9 mouse cellular contexts compared by ENCODE assay signal in genomic region chr11:44696539-44697201, GRCm38 (mm10).
A peak's percentile ranks its signal among the peaks of the same experiment; 100 is the strongest.
DNase-seq lines count a peak whose midpoint lies in the region; ATAC-seq and TF ChIP-seq lines count a peak whose summit lies in the region.
"Had no signal": no experiment of that assay in that cellular context is flagged by ENCODE, and none has a peak within 500 bp of the region (broad histone marks: within the 10 kb centered on the region; RNA-seq: fewer than 3 reads in every experiment).

No protein-coding gene starts in this region.

- 21% methylated on average over 16 of the region's 16 CpGs for WGBS in liver, embryonic 11.5 days
- 29% methylated on average over 16 of the region's 16 CpGs for WGBS in liver, postnatal 0 days (ENCODE audit: insufficient replicate concordance)
- WGBS in embryonic facial prominence, embryonic 10.5 days, result 6% methylated on average over 16 of the region's 16 CpGs
- 9% methylated on average over 16 of the region's 16 CpGs for WGBS in limb, embryonic 14.5 days
- WGBS in stomach, postnatal 0 days, result 16% methylated on average over 16 of the region's 16 CpGs

- no peaks in the 10 kb centered on the region for H3K36me3 ChIP-seq in liver, embryonic 11.5 days (ENCODE audit: control insufficient read depth, insufficient read depth, low read length)
- no peaks in the 10 kb centered on the region for H3K36me3 ChIP-seq in liver, postnatal 0 days (replicated peaks; ENCODE audit: insufficient read depth, low read length)
- no peaks in the 10 kb centered on the region for H3K36me3 ChIP-seq in embryonic facial prominence, embryonic 10.5 days (replicated peaks)
- H3K36me3 ChIP-seq in limb, embryonic 14.5 days (ENCODE audit: control insufficient read depth, insufficient read depth, low read length), result no peaks in the 10 kb centered on the region
- no peaks in the 10 kb centered on the region for H3K36me3 ChIP-seq in stomach, postnatal 0 days (ENCODE audit: control insufficient read depth, insufficient read depth, low read length)

- H3K4me1 ChIP-seq in liver, embryonic 11.5 days (replicated peaks; ENCODE audit: control insufficient read depth, insufficient read depth, low read length), result no peaks in the 10 kb centered on the region
- H3K4me1 ChIP-seq in liver, postnatal 0 days (ENCODE audit: insufficient read depth), result no peaks in the 10 kb centered on the region
- H3K4me1 ChIP-seq in embryonic facial prominence, embryonic 10.5 days, result peaks cover 67% of the 10 kb centered on the region
- peaks cover 28% of the 10 kb centered on the region for H3K4me1 ChIP-seq in limb, embryonic 14.5 days (ENCODE audit: control insufficient read depth, insufficient read depth, low read length)
- H3K4me1 ChIP-seq in stomach, postnatal 0 days (replicated peaks; ENCODE audit: control insufficient read depth, insufficient read depth), result no peaks in the 10 kb centered on the region

- TF ChIP-seq POLR2A in limb, embryonic 14.5 days (IDR thresholded peaks at IDR 0.05; ENCODE audit: borderline replicate concordance, extremely low read depth, insufficient read depth, insufficient read length), result no peak

- no peak overlapping the region for H3K9ac ChIP-seq in liver, embryonic 11.5 days (ENCODE audit: low read depth, low read length)
- no peak overlapping the region for H3K9ac ChIP-seq in liver, postnatal 0 days (replicated peaks)
- H3K9ac ChIP-seq in limb, embryonic 14.5 days (ENCODE audit: low read depth, low read length, severe bottlenecking), result no peak overlapping the region
- H3K9ac ChIP-seq in stomach, postnatal 0 days (ENCODE audit: low read length), result no peak overlapping the region; the same call in 1 of the 2 replicates

- no peaks in the 10 kb centered on the region for H3K9me3 ChIP-seq in liver, embryonic 11.5 days (ENCODE audit: control insufficient read depth, low read length)
- H3K9me3 ChIP-seq in liver, postnatal 0 days (ENCODE audit: low read length), result no peaks in the 10 kb centered on the region
- H3K9me3 ChIP-seq in embryonic facial prominence, embryonic 10.5 days, result no peaks in the 10 kb centered on the region
- no peaks in the 10 kb centered on the region for H3K9me3 ChIP-seq in limb, embryonic 14.5 days (ENCODE audit: control insufficient read depth, low read length)
- no peaks in the 10 kb centered on the region for H3K9me3 ChIP-seq in stomach, postnatal 0 days (ENCODE audit: control insufficient read depth, low read length)

- peak overlapping the region; percentile 23 for H3K4me2 ChIP-seq in liver, embryonic 11.5 days
- H3K4me2 ChIP-seq in liver, postnatal 0 days (ENCODE audit: low read depth, low read length), result no peak overlapping the region
- H3K4me2 ChIP-seq in limb, embryonic 14.5 days (replicated peaks; ENCODE audit: low read depth, low read length, severe bottlenecking), result peak overlapping the region; percentile 5; the same call in 1 of the 2 replicates
- H3K4me2 ChIP-seq in stomach, postnatal 0 days (replicated peaks; ENCODE audit: low read depth), result 0 out of 2 replicates have a peak overlapping the region, but pooled peaks have one; percentile 25

- no peak for TF ChIP-seq CTCF in liver, postnatal 0 days (IDR thresholded peaks at IDR 0.05; ENCODE audit: low read depth)
- no peak for TF ChIP-seq CTCF in stomach, postnatal 0 days (IDR thresholded peaks at IDR 0.05; ENCODE audit: low read depth)

- H3K4me3 ChIP-seq in liver, embryonic 11.5 days (ENCODE audit: low read depth, low read length), result no peak overlapping the region
- H3K4me3 ChIP-seq in liver, postnatal 0 days (ENCODE audit: low read depth, low read length), result no peak overlapping the region
- H3K4me3 ChIP-seq in embryonic facial prominence, embryonic 10.5 days, result peak overlapping the region; percentile 40
- H3K4me3 ChIP-seq in limb, embryonic 14.5 days (replicated peaks; ENCODE audit: low read length), result 0 out of 2 replicates have a peak overlapping the region, but pooled peaks have one; percentile 0
- H3K4me3 ChIP-seq in stomach, postnatal 0 days (ENCODE audit: low read depth, low read length), result no peak overlapping the region

- no peaks in the 10 kb centered on the region for H3K27me3 ChIP-seq in liver, embryonic 11.5 days (replicated peaks; ENCODE audit: control insufficient read depth, insufficient read depth, low read length)
- no peaks in the 10 kb centered on the region for H3K27me3 ChIP-seq in liver, postnatal 0 days (ENCODE audit: insufficient read depth, low read length)
- H3K27me3 ChIP-seq in embryonic facial prominence, embryonic 10.5 days (replicated peaks; ENCODE audit: low read depth, poor library complexity, severe bottlenecking), result 0 out of 2 replicates have a peak, but pooled peaks cover 3% of the 10 kb centered on the region
- H3K27me3 ChIP-seq in limb, embryonic 14.5 days (ENCODE audit: control insufficient read depth, insufficient read depth, low read length), result no peaks in the 10 kb centered on the region
- no peaks in the 10 kb centered on the region for H3K27me3 ChIP-seq in stomach, postnatal 0 days (ENCODE audit: control insufficient read depth, insufficient read depth, low read length)

- TF ChIP-seq EP300 in liver, postnatal 0 days (IDR thresholded peaks at IDR 0.05; ENCODE audit: low read depth), result no peak
- no peak for TF ChIP-seq EP300 in stomach, postnatal 0 days (optimal IDR thresholded peaks at IDR 0.05)

- no peak for ATAC-seq in liver, embryonic 11.5 days (replicated peaks; ENCODE audit: low FRiP score)
- ATAC-seq in liver, postnatal 0 days, result no peak
- no peak for ATAC-seq in limb, embryonic 14.5 days (ENCODE audit: low FRiP score, low read depth)
- ATAC-seq in stomach, postnatal 0 days (ENCODE audit: low FRiP score, low TSS enrichment), result no peak

- DNase-seq in liver, embryonic 11.5 days (ENCODE audit: low spot score), result no peak
- no peak for DNase-seq in liver, postnatal 0 days
- peak; percentile 73 for DNase-seq in embryonic facial prominence, embryonic 10.5 days (ENCODE audit: low spot score)
- no peak for DNase-seq in limb, embryonic 14.5 days (ENCODE audit: low spot score)
- no peak for DNase-seq in stomach, postnatal 0 days (ENCODE audit: low spot score)
- DNase-seq in adrenal gland, postnatal 4 days (ENCODE audit: low spot score in 2 of 2), result no peak
- DNase-seq in right cerebral cortex, adult 18-20 months, result no peak
- DNase-seq in left cerebral cortex, adult 18-20 months (ENCODE audit: low spot score in 2 of 2), result no peak

- H3K27ac ChIP-seq in liver, embryonic 11.5 days (ENCODE audit: low read depth, low read length), result no peak overlapping the region
- no peak overlapping the region for H3K27ac ChIP-seq in liver, postnatal 0 days (ENCODE audit: low read depth)
- peak overlapping the region; percentile 80 for H3K27ac ChIP-seq in embryonic facial prominence, embryonic 10.5 days (replicated peaks)
- no peak overlapping the region for H3K27ac ChIP-seq in limb, embryonic 14.5 days (replicated peaks; ENCODE audit: low read depth, low read length)
- no peak overlapping the region for H3K27ac ChIP-seq in stomach, postnatal 0 days (replicated peaks)
- H3K27ac ChIP-seq: macrophage had no signal

Comparison
In these comparisons a context has a peak if more than half of its experiments do, and no peak if none do; other contexts are left out.
1. H3K4me3 ChIP-seq: peak in embryonic facial prominence, embryonic 10.5 days (single experiment) and limb, embryonic 14.5 days (single experiment); none in liver, embryonic 11.5 days (single experiment), liver, postnatal 0 days (single experiment) and stomach, postnatal 0 days (single experiment).